Mouse (Mus musculus): ENCODE data around the gene Ushbp1.

Ushbp1 gene

GRCm38 (mm10) chr8:71394481-71394880 is 1.1 kb downstream of the Ushbp1 start:
- in situ Hi-C loops (cut with MboI; ENCODE audit: low sequenced_read_pairs) = no loop called here

DNA sequence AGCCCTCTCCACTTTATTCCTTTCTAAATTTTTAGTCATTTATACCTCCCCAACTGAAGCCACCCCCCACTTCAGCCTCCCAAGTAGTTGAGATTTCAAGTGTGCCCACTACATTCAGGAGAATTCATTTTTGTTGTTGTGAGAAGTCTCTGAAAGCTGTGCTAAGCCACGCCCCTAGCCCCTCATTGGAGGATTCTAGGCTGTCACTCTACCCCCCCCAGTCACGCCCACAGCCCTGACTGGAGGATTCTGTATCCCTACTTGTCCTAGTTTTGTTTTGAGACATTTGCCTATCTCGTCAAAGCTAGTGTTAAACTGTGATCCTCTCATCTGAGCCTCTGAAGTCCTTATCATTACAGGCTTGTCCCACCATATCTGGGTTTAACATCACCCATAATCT is 2.7 kb downstream of the Ushbp1 start:
- in situ Hi-C loops (cut with MboI; ENCODE audit: low sequenced_read_pairs) = no loop called here

DNA sequence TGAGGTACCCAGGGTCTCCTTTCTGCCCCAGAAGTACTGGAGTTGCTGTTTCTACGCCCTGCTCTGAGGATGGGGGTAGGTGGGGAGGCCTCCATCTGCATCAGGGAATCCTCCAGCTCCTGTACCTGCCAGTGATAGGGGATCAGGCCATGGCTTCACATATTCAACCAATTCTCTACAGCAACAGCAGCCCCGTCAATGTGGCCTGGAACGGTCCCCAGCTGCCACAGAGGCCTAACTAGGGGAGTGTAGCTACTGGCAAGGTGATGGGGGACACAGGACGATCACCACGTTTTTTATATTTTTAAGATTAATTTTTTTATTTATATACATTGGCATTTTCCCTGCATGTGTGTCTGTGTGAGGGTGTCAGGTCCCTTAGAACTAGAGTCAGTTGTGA is 3.2 kb downstream of the Ushbp1 start:
- in situ Hi-C loops (cut with MboI; ENCODE audit: low sequenced_read_pairs) = no loop called here

DNA sequence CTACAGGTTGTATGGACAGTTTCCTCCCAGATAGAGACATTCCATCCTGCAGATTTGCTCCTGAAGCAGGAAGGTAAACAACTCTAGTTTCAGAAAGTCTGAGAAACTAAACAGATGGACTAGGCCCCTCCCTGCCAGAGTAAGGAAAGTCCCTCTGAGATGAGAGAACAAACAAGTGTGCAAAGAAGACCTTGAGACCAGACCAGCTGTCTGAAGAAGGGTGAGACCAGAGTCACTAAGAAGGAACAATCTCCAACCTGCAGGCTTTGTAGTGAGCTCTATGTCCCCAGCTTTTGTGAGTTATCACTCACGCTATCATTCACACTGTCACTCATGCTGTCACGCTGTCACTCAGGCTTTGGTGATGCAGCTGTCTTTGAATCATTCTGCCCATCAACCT is 3.9 kb downstream of the Ushbp1 start:
- in situ Hi-C loops (cut with MboI; ENCODE audit: low sequenced_read_pairs) = no loop called here

DNA sequence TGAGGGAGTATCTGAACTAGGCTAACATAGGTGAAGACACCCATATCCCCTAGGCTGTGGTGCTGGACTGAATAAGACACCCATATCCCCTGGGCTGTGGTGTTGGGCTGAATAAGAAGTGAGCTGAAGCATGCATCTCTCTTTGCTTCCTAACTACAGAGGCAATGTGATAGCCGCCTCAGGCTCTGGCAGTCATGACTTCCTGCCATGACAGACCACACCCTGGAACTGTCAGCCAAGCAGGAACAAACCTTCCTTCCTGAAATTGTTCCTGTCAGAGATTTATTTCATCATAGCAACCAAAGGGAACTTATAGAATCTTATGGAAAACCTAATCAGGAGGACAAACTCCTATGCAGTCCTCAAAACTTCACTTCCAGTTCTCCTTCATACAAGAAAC is 7.3 kb downstream of the Ushbp1 start:
- in situ Hi-C loops (cut with MboI; ENCODE audit: low sequenced_read_pairs) = no loop called here

- in situ Hi-C loops (cut with MboI; ENCODE audit: low sequenced_read_pairs) = no loop called here
Observed at GRCm38 (mm10) chr8:71385212-71385835, 10.3 kb downstream of the Ushbp1 start.

GRCm38 (mm10) chr8:71383860-71384259 is 11.7 kb downstream of the Ushbp1 start:
- in situ Hi-C loops (cut with MboI; ENCODE audit: low sequenced_read_pairs) = no loop called here

DNA sequence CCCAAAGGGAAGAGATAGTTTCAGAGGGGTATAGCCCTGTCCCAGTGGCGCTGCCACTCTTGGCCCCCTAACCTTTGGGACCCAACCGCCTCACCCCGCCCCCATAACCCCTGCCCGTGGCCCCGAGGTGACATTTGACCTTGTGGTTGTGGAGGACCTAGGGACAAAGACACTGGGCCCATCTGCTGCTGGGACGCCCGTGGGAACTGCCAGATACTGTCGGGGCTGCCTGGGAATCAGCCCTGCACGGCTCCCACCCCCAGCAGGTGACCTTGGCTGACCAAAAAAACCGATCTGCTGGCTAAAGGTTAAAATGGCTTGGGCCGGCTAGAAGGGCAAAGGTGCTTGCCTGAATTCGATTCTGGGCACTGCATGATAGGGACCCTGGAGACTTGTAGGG is 12.2 kb downstream of the Ushbp1 start:
- in situ Hi-C loops (cut with MboI; ENCODE audit: low sequenced_read_pairs) = no loop called here

DNA sequence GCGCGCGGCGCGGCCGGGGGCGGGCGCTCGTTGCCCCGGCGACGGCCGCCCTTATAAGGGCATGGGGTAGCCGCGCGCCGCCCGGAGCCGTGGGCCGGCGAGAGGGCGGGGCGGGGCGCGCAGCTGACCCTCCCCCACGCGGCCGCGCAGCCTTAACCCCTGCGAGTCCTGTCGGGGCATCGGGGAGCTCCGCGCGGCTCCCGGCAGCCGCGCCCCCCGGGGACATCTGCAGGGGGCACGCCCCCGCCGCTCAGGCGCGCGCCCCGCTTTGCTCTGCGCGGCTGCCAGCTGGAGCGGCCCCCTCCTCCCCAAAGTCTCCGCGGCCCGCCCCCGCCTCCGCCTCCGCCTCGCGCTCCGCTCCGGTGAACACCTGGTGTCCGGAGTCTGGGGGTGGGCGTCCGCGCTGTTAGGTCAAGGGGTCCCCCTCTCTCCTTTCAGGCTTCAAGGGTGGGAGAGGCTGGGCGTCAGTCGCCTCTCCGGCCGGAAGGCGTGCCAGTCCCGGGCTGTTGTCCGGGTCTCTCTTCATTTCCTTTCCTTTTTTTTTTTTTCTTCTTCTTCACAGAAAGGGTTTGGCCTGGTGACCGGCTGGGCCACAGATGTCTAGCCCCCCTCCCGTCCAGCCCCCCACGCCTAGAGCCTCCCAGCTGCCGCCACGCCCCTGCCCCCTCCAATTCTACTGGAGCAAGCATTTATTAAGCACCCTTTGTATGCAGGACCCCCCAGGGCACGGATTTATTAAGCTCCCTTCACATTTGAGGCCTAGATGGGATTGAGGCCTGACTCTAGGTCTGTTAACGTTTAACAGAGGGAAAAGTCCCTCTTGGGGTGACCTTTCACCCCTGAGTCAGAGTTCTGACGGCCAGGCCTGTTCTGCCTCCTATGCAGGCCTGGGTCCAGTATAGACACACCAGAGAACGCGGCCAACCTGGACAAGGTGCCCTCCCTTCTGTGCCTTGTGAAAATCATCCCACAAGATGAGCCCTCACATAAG is 13.3 kb downstream of the Ushbp1 start:
- in situ Hi-C loops (cut with MboI; ENCODE audit: low sequenced_read_pairs) = no loop called here

DNA sequence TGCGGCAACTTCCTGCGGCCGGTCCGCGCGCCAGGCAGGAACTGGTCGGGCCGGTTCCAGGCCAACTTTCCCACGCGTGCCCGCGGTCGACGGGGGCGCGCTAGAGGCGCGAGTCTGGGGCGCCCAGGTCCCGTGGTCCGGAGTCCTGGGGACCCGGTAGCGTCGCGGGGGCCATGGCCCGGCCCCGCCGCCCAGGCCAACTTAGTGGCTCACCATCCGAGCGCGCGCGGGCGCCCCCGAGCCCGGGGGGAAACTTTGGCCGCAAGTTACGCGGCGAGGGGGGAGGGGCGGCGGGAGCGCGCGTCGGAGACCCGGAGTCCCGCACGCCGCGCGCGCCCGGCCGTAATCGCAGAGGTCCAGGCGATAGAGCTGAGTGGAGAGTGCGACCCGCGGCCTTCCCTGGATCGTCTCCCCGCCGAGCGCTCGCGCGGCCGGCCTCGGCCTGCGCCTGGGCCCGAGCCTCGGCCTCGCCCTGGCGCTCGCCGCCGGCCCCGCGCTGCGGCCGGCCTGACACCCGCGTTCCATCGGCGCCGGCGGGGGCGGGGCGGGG is 14.1 kb downstream of the Ushbp1 start, which contains the start of gene Nr2f6:
Gene Nr2f6, minus strand, starts transcription at position 540 of the 550 bp plus-strand sequence.
- in situ Hi-C loops (cut with MboI; ENCODE audit: low sequenced_read_pairs) = no loop called here

DNA sequence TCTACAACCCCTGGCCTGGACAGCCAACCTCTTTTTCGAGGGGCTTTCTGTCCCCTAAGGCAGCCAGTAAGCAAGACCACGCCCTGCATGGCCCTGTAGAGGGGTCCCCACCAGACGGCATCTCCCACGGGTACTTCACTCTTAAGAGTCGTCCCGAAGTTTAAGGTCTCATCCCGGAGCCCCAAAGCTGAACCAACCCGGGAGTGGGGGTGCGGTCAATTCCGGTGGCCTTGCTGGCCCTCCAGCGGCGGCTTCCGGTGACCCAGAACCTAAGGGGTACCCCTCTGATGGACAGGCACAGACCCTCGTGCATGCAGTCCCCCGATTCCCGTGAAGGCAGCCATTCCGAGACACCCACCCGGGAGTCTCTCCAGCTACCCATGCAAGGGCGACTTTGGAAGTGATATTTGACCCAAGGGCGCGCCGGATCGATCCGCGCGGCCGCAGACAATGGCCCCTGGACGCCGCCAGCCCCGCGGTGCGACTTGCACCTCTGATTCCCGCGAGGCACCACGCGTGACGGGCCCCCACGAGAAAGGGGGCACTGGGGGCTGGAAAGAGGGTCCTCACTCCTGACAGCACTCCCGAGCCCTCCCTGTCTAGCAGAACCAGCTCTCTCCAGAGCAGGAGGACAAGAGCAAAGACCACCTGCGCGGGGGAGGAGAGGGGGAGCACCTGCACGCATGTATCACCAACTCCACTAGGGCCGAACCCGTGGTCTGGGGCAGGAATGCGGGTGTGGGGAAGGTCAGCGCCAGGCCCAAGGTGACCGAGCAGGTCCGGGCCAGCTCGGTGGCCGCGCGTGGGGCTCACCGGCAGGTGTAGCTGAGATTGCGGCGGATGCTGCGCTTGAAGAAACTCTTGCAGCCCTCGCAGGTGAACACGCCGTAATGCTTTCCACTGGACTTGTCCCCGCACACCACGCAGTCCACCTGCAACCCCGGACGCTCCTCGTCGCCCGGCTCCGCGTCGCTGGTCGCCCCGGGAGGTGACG is 15.1 kb downstream of the Ushbp1 start:
- in situ Hi-C loops (cut with MboI; ENCODE audit: low sequenced_read_pairs) = no loop called here

GRCm38 (mm10) chr8:71379512-71380075 is 16.0 kb downstream of the Ushbp1 start:
- in situ Hi-C loops (cut with MboI; ENCODE audit: low sequenced_read_pairs) = no loop called here

DNA sequence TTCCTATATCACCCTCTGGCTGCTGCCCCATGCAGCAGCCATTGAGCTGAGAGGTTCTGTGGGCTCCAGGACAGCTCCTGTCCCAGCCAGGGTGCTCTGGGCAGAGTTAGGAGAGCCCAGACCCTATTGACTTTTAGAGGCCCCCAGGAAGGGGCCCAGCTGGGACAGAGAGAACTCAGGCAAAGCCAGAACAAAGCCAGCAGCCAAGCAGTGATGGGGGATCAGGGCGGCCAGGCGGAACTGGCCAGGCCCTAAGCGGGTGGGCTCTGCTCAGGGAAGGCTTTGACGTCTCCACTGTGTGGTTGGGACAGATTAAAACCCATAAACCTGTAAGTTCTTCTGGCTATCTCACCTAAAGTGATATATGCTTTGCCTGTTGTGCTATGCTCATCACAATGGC is 16.6 kb downstream of the Ushbp1 start:
- in situ Hi-C loops (cut with MboI; ENCODE audit: low sequenced_read_pairs) = no loop called here

GRCm38 (mm10) chr8:71376423-71377030 is 19.1 kb downstream of the Ushbp1 start:
- in situ Hi-C loops (cut with MboI; ENCODE audit: low sequenced_read_pairs) = no loop called here

GRCm38 (mm10) chr8:71375581-71376422 is 19.8 kb downstream of the Ushbp1 start:
- in situ Hi-C loops (cut with MboI; ENCODE audit: low sequenced_read_pairs) = no loop called here

DNA sequence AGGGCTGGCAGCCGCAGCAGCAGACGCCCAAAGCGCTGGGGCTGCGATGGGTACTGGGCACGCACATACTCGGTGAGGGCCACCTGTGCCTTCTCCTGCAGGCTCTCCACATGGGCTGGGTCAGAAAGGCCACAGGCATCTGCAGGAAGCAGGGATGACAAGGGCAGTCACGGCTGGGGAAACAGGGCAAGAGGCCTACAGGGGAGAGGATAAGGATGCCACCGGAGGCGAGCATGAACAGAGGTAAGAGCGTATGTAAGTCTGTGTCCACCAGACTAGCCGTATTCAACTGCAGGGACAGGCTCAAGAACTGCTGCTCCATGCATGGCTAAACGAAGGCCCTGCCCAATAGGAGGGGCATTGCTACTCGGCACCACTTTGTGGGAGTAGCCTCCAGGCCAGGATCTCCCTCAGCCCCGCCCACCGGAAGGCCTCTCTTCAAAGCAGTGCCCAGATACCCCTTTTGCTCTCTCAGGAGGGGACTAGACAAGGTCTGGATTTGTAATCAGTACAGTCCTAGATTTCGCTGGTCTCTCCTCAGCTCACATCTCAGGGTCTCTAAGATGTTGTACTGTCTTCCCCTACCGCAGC is 20.9 kb downstream of the Ushbp1 start:
- in situ Hi-C loops (cut with MboI; ENCODE audit: low sequenced_read_pairs) = no loop called here

DNA sequence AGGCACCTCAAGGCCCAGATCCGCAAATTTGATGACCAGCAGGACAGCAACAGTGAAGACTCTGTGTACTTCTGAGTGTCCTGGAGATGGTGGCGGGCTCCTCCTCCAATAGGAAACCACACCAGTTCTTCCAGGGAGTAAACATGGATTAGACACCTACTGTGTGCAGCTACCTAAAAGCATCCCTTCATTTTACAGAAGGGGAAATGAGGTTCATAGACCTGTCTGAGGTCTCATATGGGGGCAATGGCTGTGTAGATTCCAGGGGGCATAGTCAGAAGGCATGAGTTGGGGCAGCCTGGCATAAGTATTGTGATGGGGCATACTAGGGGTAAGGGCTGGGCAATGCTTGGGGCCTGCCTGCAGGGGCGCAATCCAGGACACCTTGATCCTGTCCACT is 22.6 kb downstream of the Ushbp1 start:
- in situ Hi-C loops (cut with MboI; ENCODE audit: low sequenced_read_pairs) = no loop called here

GRCm38 (mm10) chr8:71372427-71372826 is 23.2 kb downstream of the Ushbp1 start:
- in situ Hi-C loops (cut with MboI; ENCODE audit: low sequenced_read_pairs) = no loop called here

Data from CH12F3 (cell line).